ENCODE assay signal across 15 mouse cellular contexts in the genomic region with DNA sequence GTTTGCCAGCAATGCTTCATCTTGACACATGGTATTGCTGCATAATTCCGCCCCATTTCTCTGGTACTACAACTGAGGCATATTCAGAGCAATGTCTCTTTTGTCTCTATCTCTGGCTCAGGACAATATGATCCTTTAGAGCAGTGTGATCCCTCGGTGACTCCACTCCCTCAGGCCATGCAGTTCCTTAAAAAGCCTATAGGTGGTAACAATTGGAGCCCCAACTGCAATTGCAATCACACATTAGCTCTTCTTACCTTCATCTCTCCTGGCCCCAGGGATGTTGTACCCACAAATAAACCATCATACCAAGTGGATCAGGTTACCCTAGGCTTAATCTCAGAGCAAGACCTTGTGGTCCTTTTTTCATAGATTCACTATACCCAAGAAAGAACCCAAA.
"Had no signal": no experiment of that assay in that cellular context is flagged by ENCODE, and none has a peak within 500 bp of the region (broad histone marks: within the 10 kb centered on the region; RNA-seq: fewer than 3 reads in every experiment).

No protein-coding gene starts in this region.

- H3K4me3 ChIP-seq: limb, embryonic 13.5 days; liver, embryonic 15.5 days; megakaryocyte, embryonic 14.5 days; midbrain, embryonic 13.5 days; myocyte; neural tube, embryonic 15.5 days had no signal

- DNase-seq: kidney, adult 11 months; kidney, postnatal 10 days; kidney, postnatal 4 days; left cerebral cortex, postnatal 4 days; lung, adult 2 months; lung, postnatal 14 days; right cerebral cortex, adult 18-20 months; thymus, postnatal 36 days had no signal

- H3K27ac ChIP-seq: limb, embryonic 13.5 days; liver, embryonic 15.5 days; macrophage; midbrain, embryonic 13.5 days; neural tube, embryonic 15.5 days had no signal

- H3K27me3 ChIP-seq: liver, embryonic 15.5 days; midbrain, embryonic 13.5 days; neural tube, embryonic 15.5 days had no signal

- H3K4me1 ChIP-seq: liver, embryonic 15.5 days; megakaryocyte, embryonic 14.5 days; neural tube, embryonic 15.5 days had no signal

- H3K36me3 ChIP-seq: limb, embryonic 13.5 days; liver, embryonic 15.5 days; midbrain, embryonic 13.5 days; neural tube, embryonic 15.5 days had no signal
